Mouse (Mus musculus) E14TG2a.4 (cell line): ENCODE measurements around the gene Fbxo9.

Experiments
- CTCF ChIP-seq: conservative IDR thresholded peaks from 2 replicates; pipeline ENCODE4 v1.5.1; 2014; ENCODE audit warnings: low read length
- NANOG ChIP-seq: IDR thresholded peaks from 2 replicates; pipeline ENCODE4 v1.6.1; 2014; ENCODE audit warnings: borderline replicate concordance, low read length, mixed read lengths

DNA sequence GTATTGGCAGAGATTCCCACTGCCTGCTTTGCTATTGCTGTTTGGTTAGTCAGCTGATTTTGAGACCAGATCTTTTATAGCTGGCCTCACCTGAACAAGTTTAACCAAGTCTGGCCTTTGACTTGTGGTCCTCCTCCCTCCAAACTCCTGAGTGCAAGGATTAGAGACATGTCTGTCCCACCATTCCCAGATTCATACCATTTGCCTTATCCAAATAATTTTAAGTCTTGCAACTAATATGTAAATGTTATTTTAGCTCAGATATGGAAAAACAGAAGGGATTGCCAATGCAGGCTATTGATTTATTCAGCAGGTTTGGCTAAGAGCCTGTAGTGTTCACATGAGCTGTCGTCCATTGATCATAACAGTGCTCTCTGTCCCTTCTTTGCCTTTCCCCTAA lies 48.4 kb upstream of the Fbxo9 start:
- TF ChIP-seq CTCF (no peak), NANOG (no peak)
